Mouse (Mus musculus): ENCODE measurements around the gene Orai3.

DNA sequence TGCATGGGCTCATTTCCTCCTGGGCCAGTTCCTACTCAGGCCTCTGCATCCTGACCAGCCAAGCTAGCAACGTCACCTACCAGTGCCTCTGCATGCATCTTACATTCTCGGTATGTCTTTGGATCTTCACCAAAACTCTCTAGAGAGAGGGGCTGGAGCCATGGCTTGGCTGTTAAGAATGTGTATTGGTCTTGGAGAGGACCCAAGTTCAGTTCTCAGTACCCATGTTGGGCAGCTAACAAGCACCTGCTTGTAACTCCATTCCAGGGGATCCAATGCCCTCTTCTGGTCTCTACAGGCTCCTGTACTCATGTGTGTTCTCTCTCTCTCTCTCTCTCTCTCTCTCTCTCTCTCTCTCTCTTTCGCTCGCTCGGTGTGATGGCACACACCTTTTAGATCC, 48.2 kb downstream of the Orai3 start:
- TF ChIP-seq ZC3H11A (IDR thresholded peaks at IDR 0.05; ENCODE audit: borderline replicate concordance, low read depth, low read length) = no peak
- no peak for TF ChIP-seq MAFK (IDR thresholded peaks at IDR 0.05; ENCODE audit: insufficient read depth, low read depth, low read length)
- no peak for TF ChIP-seq HCFC1 (IDR thresholded peaks at IDR 0.05; ENCODE audit: borderline replicate concordance, insufficient read depth, low read length)
- TF ChIP-seq ZNF384 (IDR thresholded peaks at IDR 0.05; ENCODE audit: low read depth, low read length) = no peak
- TF ChIP-seq CHD2 (IDR thresholded peaks at IDR 0.05; ENCODE audit: low read depth, low read length) = no peak

Measured in ES-E14 (cell line).